Mouse (Mus musculus): ENCODE results near the gene Mrpl33.

- no peak for TF ChIP-seq CTCF (IDR thresholded peaks at IDR 0.05)
- TF ChIP-seq POLR2A (IDR thresholded peaks at IDR 0.05; ENCODE audit: insufficient read depth, low read depth, low read length) = peak; percentile 37; the same call in 1 of the 2 replicates
These were observed 31.8 kb upstream of the Mrpl33 start for GRCm38 (mm10) chr5:31564976-31565375.
